Mouse (Mus musculus): ENCODE results near the gene Als2cr12.
"Not testable (repeated sequence)": the region's sequence is repeated elsewhere in the genome, so short reads cannot be mapped to it uniquely, and the experiment has no call there.

The Als2cr12 gene

DNA sequence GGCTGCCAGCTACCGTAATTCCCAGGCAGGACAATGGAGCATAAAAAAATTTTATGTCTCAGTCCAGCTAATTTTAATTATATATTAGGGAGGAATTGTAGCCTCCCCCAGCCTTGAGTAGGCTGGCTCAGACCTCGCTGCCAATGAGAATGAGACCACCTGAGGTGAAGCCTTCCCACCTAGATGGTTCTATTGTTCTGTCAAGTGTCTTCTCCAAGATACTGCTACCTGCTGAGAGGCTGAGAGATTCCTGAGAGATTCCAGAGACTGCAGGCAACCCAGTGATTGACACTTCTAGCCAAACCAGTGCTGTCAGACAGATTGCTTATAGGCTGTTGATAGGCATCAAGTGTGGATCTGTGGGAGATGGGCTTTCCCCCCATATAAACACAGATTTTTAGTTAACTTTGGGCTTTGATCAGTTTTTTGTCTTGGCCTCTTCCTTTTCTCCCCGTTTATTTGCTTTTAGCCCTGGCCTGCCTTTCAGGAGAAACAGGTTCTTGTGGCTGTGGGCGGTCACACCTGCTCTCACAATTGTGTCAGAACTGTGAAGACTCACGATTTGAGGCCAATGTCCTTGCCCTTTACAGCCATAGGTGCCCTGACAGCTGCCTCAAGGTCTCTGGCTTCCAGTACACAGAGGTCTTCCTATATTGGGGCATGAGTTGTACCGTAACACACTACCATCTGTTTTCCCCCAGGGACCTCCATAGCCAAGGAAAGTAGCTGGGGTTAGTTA is 5.6 kb downstream of the Als2cr12 start:
- DNase-seq (ENCODE audit: low spot score in 2 of 2) = no peak

- no peak for DNase-seq (ENCODE audit: low spot score in 2 of 2)
Observed at GRCm38 (mm10) chr1:58689426-58689825, 6.4 kb downstream of the Als2cr12 start.

- not testable (repeated sequence) for DNase-seq (ENCODE audit: low spot score in 2 of 2)
Observed at GRCm38 (mm10) chr1:58678412-58678811, 17.4 kb downstream of the Als2cr12 start.

DNA sequence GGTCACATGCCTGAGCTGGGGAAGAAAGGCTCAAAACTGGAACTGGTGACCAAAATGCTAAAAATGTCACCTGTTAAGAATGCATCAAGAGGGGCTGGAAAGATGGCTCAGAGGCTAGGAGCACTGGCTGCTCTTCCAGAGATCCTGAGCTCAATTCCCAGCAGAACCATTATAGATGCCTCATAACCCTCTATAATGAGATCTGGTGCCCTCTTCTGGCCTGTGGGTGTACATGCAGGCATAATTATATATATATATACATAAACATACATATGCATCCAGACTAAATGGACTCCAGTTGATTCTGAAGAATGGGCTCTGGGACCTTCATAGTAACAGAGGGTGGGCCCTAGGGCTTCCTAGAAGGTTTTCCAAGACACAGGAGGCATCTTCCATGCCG is 18.2 kb downstream of the Als2cr12 start:
- peak in 1 of 2 experiments; percentile 54 for DNase-seq (ENCODE audit: low spot score in 2 of 2)

DNA sequence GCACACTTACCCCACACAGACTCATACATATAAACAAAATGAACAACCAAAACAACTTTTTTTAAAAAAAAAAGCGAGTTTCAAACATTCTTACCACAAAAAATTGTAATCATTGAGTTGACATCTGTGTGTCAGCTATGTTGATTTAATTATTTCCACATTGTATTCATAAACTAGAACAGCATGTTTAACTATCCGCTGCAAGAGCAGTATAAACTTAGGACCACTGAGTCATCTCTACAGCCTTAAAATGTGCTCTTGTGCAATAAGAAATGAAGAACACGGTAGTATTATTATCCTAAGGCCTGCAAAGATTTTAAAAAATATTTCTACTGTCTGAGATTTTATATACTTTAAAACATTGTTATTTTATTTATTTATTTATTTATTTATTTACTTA is 20.8 kb downstream of the Als2cr12 start:
- DNase-seq (ENCODE audit: low spot score in 2 of 2) = no peak

DNA sequence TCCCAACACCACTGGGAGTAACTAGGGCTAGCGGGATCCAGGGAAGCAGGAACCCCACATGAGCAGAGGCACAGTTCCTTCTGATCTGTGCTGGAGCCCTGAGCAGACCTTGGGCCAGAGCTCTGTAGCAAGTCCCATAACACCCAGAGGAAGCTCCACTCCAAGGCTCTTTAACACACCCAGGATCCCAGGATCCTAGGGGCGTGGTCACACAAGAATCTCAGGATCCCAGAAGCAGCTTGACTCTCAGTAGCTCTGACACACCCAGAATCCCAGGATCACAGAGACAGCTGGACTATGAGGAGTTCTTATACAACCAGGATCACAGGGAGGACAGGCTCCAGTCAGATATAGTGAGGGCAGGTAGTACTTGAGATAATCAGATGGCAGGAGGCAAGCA is 23.7 kb downstream of the Als2cr12 start:
- DNase-seq (ENCODE audit: low spot score in 2 of 2) = no peak

GRCm38 (mm10) chr1:58669635-58670034 is 26.2 kb downstream of the Als2cr12 start:
- DNase-seq (ENCODE audit: low spot score in 2 of 2) = not testable (repeated sequence)

- DNase-seq (ENCODE audit: low spot score in 2 of 2) = no peak
Observed at GRCm38 (mm10) chr1:58668191-58668590, 27.6 kb downstream of the Als2cr12 start.

GRCm38 (mm10) chr1:58663365-58663764 is 32.4 kb downstream of the Als2cr12 start:
- DNase-seq (ENCODE audit: low spot score in 2 of 2) = not testable (repeated sequence)

- not testable (repeated sequence) for DNase-seq (ENCODE audit: low spot score in 2 of 2)
Observed at GRCm38 (mm10) chr1:58662671-58663070, 33.1 kb downstream of the Als2cr12 start.

DNA sequence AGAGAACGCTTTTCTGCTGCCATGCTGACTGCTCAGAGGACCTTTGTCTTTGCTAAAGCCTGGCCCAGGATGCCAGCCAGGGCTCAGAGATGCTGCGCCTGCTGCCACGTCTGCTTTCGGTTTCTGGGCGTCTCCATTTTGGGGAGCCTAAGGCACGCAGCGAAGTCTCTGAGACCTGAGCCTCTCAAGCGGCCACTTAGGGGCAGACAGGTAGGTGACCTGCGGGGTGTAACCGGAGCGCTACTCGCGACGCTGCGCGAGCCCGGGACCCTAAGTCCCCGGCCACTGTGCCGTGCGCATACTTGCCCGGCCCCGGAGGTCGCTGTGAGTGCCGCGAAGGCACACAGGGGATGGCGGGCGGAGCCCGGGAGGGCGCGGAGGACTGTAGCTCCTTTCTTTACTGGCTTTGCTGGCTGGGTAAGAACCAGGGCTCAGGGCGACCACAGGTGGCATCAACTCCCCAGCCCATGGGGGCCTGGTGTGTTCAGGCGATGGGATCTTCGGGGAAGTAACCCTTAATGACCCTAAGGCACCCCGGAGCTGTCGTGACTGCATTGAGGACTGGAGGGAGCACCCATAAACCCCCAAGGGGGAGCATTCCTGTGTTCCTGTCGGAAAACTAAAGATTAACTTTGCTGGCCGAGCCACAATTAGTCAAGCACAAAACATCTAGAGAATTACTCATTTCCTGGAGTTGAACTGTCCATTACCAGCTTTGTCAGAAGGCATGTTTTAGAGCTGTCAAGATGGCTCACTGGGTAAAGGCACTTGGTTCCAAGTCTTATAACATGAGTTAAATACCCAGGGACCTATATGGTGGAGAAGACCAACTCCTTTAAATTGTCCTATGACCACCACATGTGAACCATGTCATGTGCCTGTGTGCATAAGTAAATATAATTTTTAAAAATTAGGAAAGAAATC is 43.0 kb downstream of the Als2cr12 start:
- DNase-seq (ENCODE audit: low spot score in 2 of 2) = peak; percentile 62 to 68

GRCm38 (mm10) chr1:58651571-58652456 is 44.0 kb downstream of the Als2cr12 start:
- not testable (repeated sequence) for DNase-seq (ENCODE audit: low spot score in 2 of 2)

DNA sequence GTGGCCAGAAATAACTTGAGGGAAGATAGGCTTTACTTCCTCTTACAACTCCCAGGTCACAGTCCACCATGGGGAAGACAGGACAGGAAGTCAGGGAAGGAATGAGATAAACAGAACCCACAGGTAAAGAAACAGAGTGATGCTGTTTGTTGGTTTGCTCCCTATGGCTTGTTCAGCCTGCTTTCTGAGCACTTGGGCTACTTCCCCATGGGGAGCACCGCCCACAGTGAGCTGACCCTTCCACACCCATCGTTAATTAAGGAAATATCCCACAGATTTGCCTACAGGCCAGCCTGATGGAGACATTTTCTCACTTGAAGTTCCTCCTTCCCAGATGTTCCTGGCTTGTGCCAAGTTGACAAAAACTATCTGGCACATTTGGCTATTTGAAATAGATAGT is 66.9 kb downstream of the Als2cr12 start:
- DNase-seq (ENCODE audit: low spot score in 2 of 2) = not testable (repeated sequence)

GRCm38 (mm10) chr1:58621996-58622748 is 73.6 kb downstream of the Als2cr12 start:
- DNase-seq (ENCODE audit: low spot score in 2 of 2) = no peak

DNA sequence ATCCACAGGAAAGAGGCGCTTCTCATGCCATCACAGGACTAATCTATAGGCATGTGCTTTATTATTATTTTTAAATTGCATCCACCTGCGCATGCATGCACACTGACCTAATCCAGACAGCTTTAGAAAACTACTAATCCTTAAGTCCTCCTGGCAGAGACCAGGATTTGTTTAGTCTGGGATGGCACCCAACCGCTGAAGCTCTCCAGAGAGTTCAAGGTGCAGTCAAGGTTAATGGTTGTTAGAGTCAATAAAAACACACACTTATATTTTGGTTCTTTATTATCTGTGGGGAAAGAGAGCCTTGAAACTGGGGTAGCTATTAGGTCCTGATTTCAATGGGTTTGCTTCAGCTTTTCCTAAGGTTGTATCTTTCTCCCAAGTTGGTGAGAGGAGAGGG is 74.5 kb downstream of the Als2cr12 start:
- no peak for DNase-seq (ENCODE audit: low spot score in 2 of 2)

GRCm38 (mm10) chr1:58618766-58619165 is 77.0 kb downstream of the Als2cr12 start:
- DNase-seq (ENCODE audit: low spot score in 2 of 2) = no peak

GRCm38 (mm10) chr1:58617978-58618668 is 77.7 kb downstream of the Als2cr12 start:
- no peak for DNase-seq (ENCODE audit: low spot score in 2 of 2)

GRCm38 (mm10) chr1:58617076-58617475 is 78.7 kb downstream of the Als2cr12 start:
- no peak for DNase-seq (ENCODE audit: low spot score in 2 of 2)

GRCm38 (mm10) chr1:58616176-58616575 is 79.6 kb downstream of the Als2cr12 start:
- DNase-seq (ENCODE audit: low spot score in 2 of 2) = no peak

GRCm38 (mm10) chr1:58615146-58615545 is 80.6 kb downstream of the Als2cr12 start:
- no peak for DNase-seq (ENCODE audit: low spot score in 2 of 2)
